Mouse (Mus musculus): ENCODE data around the gene Shank2.

DNA sequence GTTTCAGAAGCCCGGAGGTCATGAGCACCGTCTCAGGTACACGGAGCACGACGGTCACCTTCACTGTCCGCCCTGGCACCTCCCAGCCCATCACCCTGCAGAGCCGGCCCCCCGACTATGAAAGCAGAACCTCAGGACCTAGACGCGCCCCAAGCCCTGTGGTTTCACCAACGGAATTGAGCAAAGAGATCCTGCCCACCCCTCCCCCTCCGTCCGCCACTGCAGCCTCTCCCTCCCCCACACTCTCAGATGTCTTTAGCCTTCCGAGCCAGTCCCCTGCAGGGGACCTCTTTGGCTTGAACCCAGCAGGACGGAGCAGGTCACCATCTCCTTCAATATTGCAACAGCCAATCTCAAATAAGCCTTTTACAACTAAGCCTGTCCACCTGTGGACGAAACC, 418.8 kb downstream of the Shank2 start:
- TF ChIP-seq CTCF (IDR thresholded peaks at IDR 0.05; ENCODE audit: low read depth) (no peak), EP300 (optimal IDR thresholded peaks at IDR 0.05) (no peak)
